Mouse (Mus musculus) lung, postnatal 0 days (tissue): ENCODE measurements around the gene Cyp1a1. TPM values are rescaled to one million over a fixed set of nuclear protein-coding genes. Genes with fewer than 3 reads are reported as not detected.

Source experiments
- ATAC-seq: fragments of 200-750 bp; cut with Nextera tagmentation; 2 replicates; pipeline ENCODE4 v1.8.0; 2017; ENCODE audit warnings: moderate library complexity
- DNase-seq: peaks from one replicate; pipeline ENCODE4 v3.0.0-alpha.2; 2016; ENCODE audit warnings: low spot score
- H3K27ac ChIP-seq: fragments of 300-500 bp; sonication (generic); 2 replicates; pipeline ENCODE4 v1.5.1; 2014; ENCODE audit warnings: antibody characterized with exemption, mild to moderate bottlenecking, low read length, mixed read lengths
- H3K27me3 ChIP-seq: fragments of 300-500 bp; sonication (generic); replicated peaks from 2 replicates; pipeline ENCODE4 v1.6.1; 2014; ENCODE audit warnings: low read length, mixed read lengths; ENCODE audit not compliant: insufficient read depth
- H3K36me3 ChIP-seq: fragments of 300-500 bp; sonication (generic); 2 replicates; pipeline ENCODE4 v1.6.1; 2014; ENCODE audit warnings: low read length, mixed read lengths; ENCODE audit not compliant: insufficient read depth
- H3K4me1 ChIP-seq: fragments of 300-500 bp; sonication (generic); 2 replicates; pipeline ENCODE4 v1.6.1; 2014; ENCODE audit warnings: antibody characterized with exemption, low read depth, low read length, mixed read lengths; ENCODE audit not compliant: insufficient read depth
- H3K4me2 ChIP-seq: fragments of 300-500 bp; sonication (generic); replicated peaks from 2 replicates; pipeline ENCODE4 v1.6.1; 2014; ENCODE audit warnings: low read depth, mild to moderate bottlenecking, low read length, moderate library complexity, mixed read lengths
- H3K4me3 ChIP-seq: fragments of 300-500 bp; sonication (generic); 2 replicates; pipeline ENCODE4 v1.5.1; 2014; ENCODE audit warnings: low read depth, low read length
- H3K9ac ChIP-seq: fragments of 300-500 bp; sonication (generic); replicated peaks from 2 replicates; pipeline ENCODE4 v1.6.1; 2014; ENCODE audit warnings: low read depth, mild to moderate bottlenecking
- H3K9me3 ChIP-seq: fragments of 300-500 bp; sonication (generic); 2 replicates; pipeline ENCODE4 v1.6.1; 2016; ENCODE audit warnings: low read length, mixed read lengths
- CTCF ChIP-seq: IDR thresholded peaks from 2 replicates; pipeline ENCODE4 v1.5.1; 2016; ENCODE audit warnings: antibody characterized with exemption, mild to moderate bottlenecking
- EP300 ChIP-seq: IDR thresholded peaks from 2 replicates; pipeline ENCODE4 v1.6.1; 2016; ENCODE audit warnings: antibody characterized with exemption, mild to moderate bottlenecking, control low read depth
- WGBS: fragments of 180-500 bp; shearing (Covaris S2); extraction: QIAGEN DNeasy Blood & Tissue Kit; methylation state at CpG from one replicate; pipeline ENCODE4 v1.1.7; 2014; 5-methylcytosine and 5-hydroxymethylcytosine counted together
- polyA plus RNA-seq: library from polyadenylated mRNA; unstranded; fragments of >200 nt; fragmentation: Nextera tagmentation; extraction: Ambion mirVana; gene quantifications from 2 replicates; pipeline ENCODE4 v1.2.1, GENCODE M21; 2015

Gene Cyp1a1
- 9.0 and 13.0 TPM in 2 replicates for polyA plus RNA-seq

GRCm38 (mm10) chr9:57687751-57688150, at the start of gene Cyp1a1:
Gene Cyp1a1 (plus strand): TSS chr9:57687928.
- Histone ChIP-seq H3K9ac (no peak within 1 kb of the TSS), H3K4me2 (no peak within 1 kb of the TSS), H3K4me1 (no peaks in the 10 kb centered on the region), H3K36me3 (no peaks in the 10 kb centered on the region), H3K27me3 (no peaks in the 10 kb centered on the region), H3K4me3 (no peak within 1 kb of the TSS), H3K9me3 (no peaks in the 10 kb centered on the region), H3K27ac (no peak within 1 kb of the TSS)
- 86% methylated on average over 2 of the region's 2 CpGs for WGBS
- TF ChIP-seq CTCF, result no peak
- TF ChIP-seq EP300, result peak; percentile 11; the same call in 1 of the 2 replicates
- ATAC-seq (no peak), DNase-seq (no peak)

- Histone ChIP-seq H3K4me2 (peak overlapping the region; percentile 42), H3K4me1 (peaks cover 54% of the 10 kb centered on the region), H3K9me3 (no peaks in the 10 kb centered on the region), H3K4me3 (no peak overlapping the region), H3K9ac (peak overlapping the region; percentile 13; the same call in 1 of the 2 replicates), H3K36me3 (no peaks in the 10 kb centered on the region), H3K27ac (peak overlapping the region; percentile 85), H3K27me3 (no peaks in the 10 kb centered on the region)
- DNase-seq, result peak; percentile 80
- no peak for TF ChIP-seq EP300
- TF ChIP-seq CTCF, result no peak
- 21% methylated on average over 8 of the region's 8 CpGs for WGBS
- ATAC-seq, result peak; percentile 70
These were observed 48.9 kb upstream of the Cyp1a1 start for GRCm38 (mm10) chr9:57638651-57639459.

DNA sequence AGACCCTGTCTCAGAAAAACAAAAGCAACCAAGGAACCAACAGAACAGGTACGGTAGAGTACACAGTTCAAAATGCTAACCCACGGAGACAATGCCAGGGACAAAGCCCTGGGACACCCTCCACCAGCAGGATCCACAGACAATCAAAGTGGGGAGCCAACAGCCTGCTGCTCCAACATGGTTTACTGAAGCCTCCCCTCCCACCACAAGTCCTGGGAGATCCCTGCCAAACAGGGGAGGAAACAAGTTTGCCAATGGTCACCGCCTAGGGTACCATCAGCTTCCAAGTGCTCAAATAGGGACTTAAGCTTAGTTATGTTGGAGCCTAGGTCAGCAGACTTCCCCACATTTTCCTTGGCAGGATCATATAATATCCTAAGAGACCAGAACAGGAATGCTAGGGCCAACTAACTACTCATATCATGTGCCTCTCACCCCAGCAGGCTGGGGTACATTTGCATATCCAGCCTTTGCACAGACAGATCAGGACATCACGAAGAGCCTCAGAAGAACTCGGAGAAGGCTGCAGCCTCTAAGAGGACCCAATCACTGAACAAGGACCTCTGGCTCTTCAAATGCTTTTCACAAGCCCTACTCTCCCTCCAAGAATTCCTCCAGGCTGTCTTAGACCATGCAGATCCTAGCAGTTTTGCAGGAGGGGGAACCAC, 47.9 kb upstream of the Cyp1a1 start:
- TF ChIP-seq EP300 (no peak), CTCF (no peak)
- H3K27me3 ChIP-seq, result no peaks in the 10 kb centered on the region
- no peak overlapping the region for H3K4me3 ChIP-seq
- no peaks in the 10 kb centered on the region for H3K9me3 ChIP-seq
- H3K9ac ChIP-seq, result no peak overlapping the region
- H3K4me2 ChIP-seq, result peak overlapping the region; percentile 42
- peak overlapping the region; percentile 85 for H3K27ac ChIP-seq
- no peak for ATAC-seq
- no peaks in the 10 kb centered on the region for H3K36me3 ChIP-seq
- peaks cover 60% of the 10 kb centered on the region for H3K4me1 ChIP-seq
- 58% methylated on average over 5 of the region's 5 CpGs for WGBS
- DNase-seq, result no peak

- Histone ChIP-seq H3K36me3 (no peaks in the 10 kb centered on the region), H3K27ac (peak overlapping the region; percentile 85; the same call in 1 of the 2 replicates), H3K4me3 (peak overlapping the region; percentile 4; the same call in 1 of the 2 replicates), H3K27me3 (no peaks in the 10 kb centered on the region), H3K4me1 (peaks cover 60% of the 10 kb centered on the region), H3K4me2 (peak overlapping the region; percentile 35), H3K9ac (no peak overlapping the region), H3K9me3 (no peaks in the 10 kb centered on the region)
- ATAC-seq (peak; percentile 10; the same call in 1 of the 2 replicates), DNase-seq (peak; percentile 80)
- no peak for TF ChIP-seq CTCF
- no peak for TF ChIP-seq EP300
- 7% methylated on average over 15 of the region's 15 CpGs for WGBS
These were observed 47.3 kb upstream of the Cyp1a1 start for GRCm38 (mm10) chr9:57640384-57640783.

GRCm38 (mm10) chr9:57641022-57641421, 46.7 kb upstream of the Cyp1a1 start:
- no peak overlapping the region for H3K4me3 ChIP-seq
- peaks cover 60% of the 10 kb centered on the region for H3K4me1 ChIP-seq
- 79% methylated on average over 1 of the region's 1 CpGs for WGBS
- H3K9me3 ChIP-seq, result no peaks in the 10 kb centered on the region
- no peaks in the 10 kb centered on the region for H3K27me3 ChIP-seq
- no peak overlapping the region for H3K9ac ChIP-seq
- ATAC-seq (no peak), DNase-seq (no peak)
- peak overlapping the region; percentile 85; the same call in 1 of the 2 replicates for H3K27ac ChIP-seq
- no peaks in the 10 kb centered on the region for H3K36me3 ChIP-seq
- H3K4me2 ChIP-seq, result peak overlapping the region; percentile 35
- TF ChIP-seq EP300 (no peak), CTCF (no peak)

- Histone ChIP-seq H3K4me2 (no peak overlapping the region), H3K36me3 (no peaks in the 10 kb centered on the region), H3K9me3 (no peaks in the 10 kb centered on the region), H3K9ac (no peak overlapping the region), H3K4me3 (no peak overlapping the region), H3K4me1 (peaks cover 59% of the 10 kb centered on the region), H3K27me3 (no peaks in the 10 kb centered on the region), H3K27ac (no peak overlapping the region)
- TF ChIP-seq EP300 (no peak), CTCF (no peak)
- ATAC-seq, result no peak
- WGBS, result 84% methylated on average over 13 of the region's 13 CpGs
- no peak for DNase-seq
These were observed 45.8 kb upstream of the Cyp1a1 start for GRCm38 (mm10) chr9:57641775-57642550.
